Mouse (Mus musculus) heart, adult 2 months (tissue): Measurements from ENCODE around the gene Samd13. TPM values are rescaled to one million over a fixed set of nuclear protein-coding genes. Genes with fewer than 3 reads are reported as not detected.

Experiments used
- DNase-seq, 2 experiments: peaks; one replicate each; pipeline ENCODE4 v3.0.0; 2021
- H3K27ac ChIP-seq: fragments of 200-600 bp; 2 replicates; pipeline ENCODE4 v1.8.1; 2022
- H3K27me3 ChIP-seq: fragments of 200-500 bp; 2 replicates; pipeline ENCODE4 v1.6.1; 2012; ENCODE audit warnings: mild to moderate bottlenecking, low read length, inconsistent platforms, mixed read lengths; ENCODE audit not compliant: control insufficient read depth, insufficient read depth
- H3K36me3 ChIP-seq: fragments of 200-500 bp; 2 replicates; pipeline ENCODE4 v1.6.1; 2012; ENCODE audit warnings: low read length, inconsistent platforms; ENCODE audit not compliant: control insufficient read depth, insufficient read depth
- H3K4me1 ChIP-seq: fragments of 200-500 bp; 2 replicates; pipeline ENCODE4 v1.6.1; 2011; ENCODE audit warnings: low read length; ENCODE audit not compliant: control insufficient read depth, insufficient read depth
- H3K4me3 ChIP-seq: fragments of 200-600 bp; 2 replicates; pipeline ENCODE4 v1.8.1; 2022
- H3K79me2 ChIP-seq: fragments of 200-500 bp; replicated peaks from 2 replicates; pipeline ENCODE4 v1.6.1; 2012; ENCODE audit warnings: mild to moderate bottlenecking, inconsistent platforms, low read length, moderate library complexity, mixed read lengths; ENCODE audit not compliant: control insufficient read depth, insufficient read depth
- H3K9ac ChIP-seq: fragments of 200-500 bp; 2 replicates; pipeline ENCODE4 v1.6.1; 2012; ENCODE audit warnings: low read depth, mild to moderate bottlenecking, control low read depth, inconsistent platforms, low read length, mixed read lengths
- CTCF ChIP-seq: fragments of 200-600 bp; IDR thresholded peaks from 2 replicates; pipeline ENCODE4 v1.8.1; 2022; ENCODE audit warnings: antibody characterized with exemption, mild to moderate bottlenecking, moderate library complexity
- EP300 ChIP-seq: fragments of 200-500 bp; IDR thresholded peaks from 2 replicates; pipeline ENCODE4 v1.6.1; 2011; ENCODE audit warnings: low read depth, low read length, control low read depth; ENCODE audit not compliant: insufficient read depth
- POLR2A ChIP-seq: fragments of 200-500 bp; IDR thresholded peaks from 2 replicates; pipeline ENCODE4 v1.6.1; 2011; ENCODE audit warnings: mild to moderate bottlenecking, low read depth, low read length, control low read depth; ENCODE audit not compliant: insufficient read depth
- WGBS: fragments of 180-500 bp; shearing (Covaris S2); methylation state at CpG from one replicate; pipeline ENCODE4 v1.1.7; 2018; 5-methylcytosine and 5-hydroxymethylcytosine counted together
- intact Hi-C: fragments of 180-260 bp; cut with DNase I; formaldehyde crosslinking; loops from one replicate; pipeline ENCODE4 v1.15.1; 2025
- polyA plus RNA-seq: library from polyadenylated mRNA; depleted of rRNA; stranded (reverse); fragments of >200 nt; gene quantifications from 2 replicates; pipeline ENCODE4 v1.2.3, GENCODE M21; 2012
- total RNA-seq, 2 experiments: library from RNA; stranded (reverse); gene quantifications; 2 replicates each; pipeline ENCODE4 v1.2.3; 2021

Samd13 gene
- total and polyA plus RNA-seq, 3 experiments, result 1.0 to 2.1 (median 1.9) TPM

DNA sequence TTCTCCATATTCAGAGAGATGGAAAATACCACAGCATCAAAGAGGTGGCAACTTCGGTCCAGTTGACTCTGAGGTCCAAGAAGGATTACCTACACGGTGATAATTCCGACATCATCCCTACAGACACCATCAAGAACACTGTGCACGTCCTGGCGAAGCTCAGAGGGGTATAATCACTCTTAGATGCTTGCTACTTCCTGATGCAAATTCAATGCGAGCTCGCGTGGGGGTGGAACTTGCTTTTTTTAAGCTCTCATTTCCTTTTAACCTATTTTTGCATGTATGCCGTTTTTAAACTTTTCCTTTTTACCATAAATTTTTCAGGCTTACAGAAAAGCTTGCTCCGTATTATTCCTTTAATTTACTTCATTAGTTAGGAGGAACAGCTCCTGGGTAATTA, 75.1 kb downstream of the Samd13 start:
- Histone ChIP-seq H3K27me3 (no peaks in the 10 kb centered on the region), H3K9ac (no peak overlapping the region), H3K4me3 (no peak overlapping the region), H3K4me1 (no peaks in the 10 kb centered on the region; the same call in none of the 2 replicates), H3K79me2 (no peaks in the 10 kb centered on the region), H3K36me3 (no peaks in the 10 kb centered on the region), H3K27ac (no peak overlapping the region)
- no peak for TF ChIP-seq CTCF
- TF ChIP-seq POLR2A, result no peak
- TF ChIP-seq EP300, result no peak
- no peak for DNase-seq
- intact Hi-C loops, result no loop called here
- 65% methylated on average over 10 of the region's 10 CpGs for WGBS

DNA sequence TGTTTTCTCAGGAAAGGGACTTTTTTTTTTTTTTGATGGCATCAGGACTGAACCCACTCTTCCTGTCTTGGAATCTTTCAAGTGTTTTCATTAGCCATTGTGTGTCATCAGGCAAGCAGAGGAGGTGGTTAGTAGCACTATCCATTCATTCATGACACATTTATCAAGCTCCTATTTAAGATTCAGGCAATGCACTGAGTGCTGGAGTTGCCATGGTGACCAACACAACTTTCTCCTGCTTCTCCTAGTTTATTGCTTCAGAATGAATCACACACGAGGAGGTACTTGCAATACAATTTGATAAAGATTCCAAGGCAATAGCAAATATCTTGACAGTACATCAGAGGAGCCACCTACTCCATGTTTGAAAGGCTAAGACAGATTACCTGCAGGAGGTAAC, 78.0 kb downstream of the Samd13 start:
- H3K9ac ChIP-seq, result no peak overlapping the region
- WGBS, result 51% methylated on average over 1 of the region's 1 CpGs
- no peak overlapping the region for H3K27ac ChIP-seq
- H3K36me3 ChIP-seq, result no peaks in the 10 kb centered on the region
- no peak for DNase-seq
- H3K79me2 ChIP-seq, result no peaks in the 10 kb centered on the region
- intact Hi-C loops, result no loop called here
- no peak overlapping the region for H3K4me3 ChIP-seq
- no peaks in the 10 kb centered on the region; the same call in none of the 2 replicates for H3K4me1 ChIP-seq
- TF ChIP-seq CTCF (no peak), POLR2A (no peak), EP300 (no peak)
- H3K27me3 ChIP-seq, result no peaks in the 10 kb centered on the region

DNA sequence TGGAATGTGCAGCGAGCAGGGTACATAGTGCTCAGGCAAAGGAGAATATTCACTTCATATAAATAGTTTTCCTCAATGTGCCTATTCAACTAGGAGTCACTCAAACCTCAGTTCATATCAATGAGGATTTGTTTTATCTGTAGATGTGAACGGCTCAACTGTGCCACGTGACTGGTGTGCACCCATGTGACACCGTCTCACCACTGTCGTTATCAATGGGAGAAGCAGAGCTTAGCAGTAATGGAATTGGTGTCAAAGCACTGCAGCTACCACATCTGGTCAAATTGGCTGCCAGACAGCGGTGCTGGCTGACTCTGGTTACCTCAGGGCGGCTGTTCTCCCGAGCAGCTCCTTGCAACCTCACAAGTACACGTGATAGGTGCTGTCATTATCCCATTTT, 80.7 kb downstream of the Samd13 start:
- WGBS, result 67% methylated on average over 9 of the region's 9 CpGs
- intact Hi-C loops, result no loop called here
- no peaks in the 10 kb centered on the region for H3K36me3 ChIP-seq
- no peak overlapping the region for H3K27ac ChIP-seq
- no peak for DNase-seq
- no peaks in the 10 kb centered on the region for H3K79me2 ChIP-seq
- H3K27me3 ChIP-seq, result no peaks in the 10 kb centered on the region
- no peak overlapping the region for H3K9ac ChIP-seq
- no peak for TF ChIP-seq POLR2A
- no peak for TF ChIP-seq CTCF
- TF ChIP-seq EP300, result no peak
- no peak overlapping the region for H3K4me3 ChIP-seq
- no peaks in the 10 kb centered on the region for H3K4me1 ChIP-seq

DNA sequence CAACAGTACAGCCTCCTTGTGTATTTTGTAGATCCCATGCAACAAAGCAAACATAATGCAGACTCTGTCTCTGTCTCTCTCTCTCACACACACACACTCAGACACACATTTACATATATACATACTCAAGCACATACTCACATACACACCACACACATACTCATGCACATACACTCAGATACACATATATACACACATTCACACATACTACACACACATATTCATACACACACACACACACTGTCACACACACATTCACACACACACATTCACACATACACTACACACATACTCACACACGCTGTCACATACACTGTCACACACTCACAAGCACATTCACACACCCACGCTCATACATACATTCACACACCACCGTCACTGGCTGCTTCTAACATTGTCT, 82.9 kb downstream of the Samd13 start:
- TF ChIP-seq EP300, result no peak
- no peak for TF ChIP-seq CTCF
- TF ChIP-seq POLR2A, result no peak
- Histone ChIP-seq H3K9ac (no peak overlapping the region), H3K27ac (no peak overlapping the region), H3K36me3 (no peaks in the 10 kb centered on the region), H3K79me2 (no peaks in the 10 kb centered on the region), H3K27me3 (no peaks in the 10 kb centered on the region), H3K4me3 (no peak overlapping the region), H3K4me1 (no peaks in the 10 kb centered on the region)
- no peak for DNase-seq
- WGBS, result 89% methylated on average over 3 of the region's 3 CpGs
- intact Hi-C loops, result no loop called here

DNA sequence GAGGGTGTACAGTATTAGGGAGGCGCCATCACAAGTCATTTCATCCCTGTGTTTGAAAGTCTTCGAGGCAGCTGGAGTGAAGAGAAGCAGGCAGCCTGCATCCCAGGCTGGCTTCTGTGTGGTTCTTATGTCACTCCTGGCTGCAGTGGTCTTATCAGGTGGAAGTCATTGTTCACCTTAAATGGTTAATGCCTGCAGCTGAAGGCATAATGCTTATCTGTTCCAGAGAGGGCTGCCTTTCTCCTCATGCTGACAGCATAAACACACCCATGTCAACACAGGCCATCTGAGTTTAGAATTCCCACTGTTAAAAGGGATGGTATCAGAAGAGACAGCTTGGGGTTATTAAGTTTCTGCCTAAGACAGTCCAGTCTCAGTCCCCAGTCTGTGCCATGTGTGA, 84.2 kb downstream of the Samd13 start:
- TF ChIP-seq CTCF (no peak), EP300 (no peak), POLR2A (no peak)
- Histone ChIP-seq H3K36me3 (no peaks in the 10 kb centered on the region), H3K27me3 (no peaks in the 10 kb centered on the region), H3K27ac (no peak overlapping the region), H3K79me2 (no peaks in the 10 kb centered on the region), H3K9ac (no peak overlapping the region), H3K4me3 (no peak overlapping the region), H3K4me1 (no peaks in the 10 kb centered on the region)
- intact Hi-C loops, result no loop called here
- DNase-seq, result no peak
- 59% methylated on average over 2 of the region's 2 CpGs for WGBS

DNA sequence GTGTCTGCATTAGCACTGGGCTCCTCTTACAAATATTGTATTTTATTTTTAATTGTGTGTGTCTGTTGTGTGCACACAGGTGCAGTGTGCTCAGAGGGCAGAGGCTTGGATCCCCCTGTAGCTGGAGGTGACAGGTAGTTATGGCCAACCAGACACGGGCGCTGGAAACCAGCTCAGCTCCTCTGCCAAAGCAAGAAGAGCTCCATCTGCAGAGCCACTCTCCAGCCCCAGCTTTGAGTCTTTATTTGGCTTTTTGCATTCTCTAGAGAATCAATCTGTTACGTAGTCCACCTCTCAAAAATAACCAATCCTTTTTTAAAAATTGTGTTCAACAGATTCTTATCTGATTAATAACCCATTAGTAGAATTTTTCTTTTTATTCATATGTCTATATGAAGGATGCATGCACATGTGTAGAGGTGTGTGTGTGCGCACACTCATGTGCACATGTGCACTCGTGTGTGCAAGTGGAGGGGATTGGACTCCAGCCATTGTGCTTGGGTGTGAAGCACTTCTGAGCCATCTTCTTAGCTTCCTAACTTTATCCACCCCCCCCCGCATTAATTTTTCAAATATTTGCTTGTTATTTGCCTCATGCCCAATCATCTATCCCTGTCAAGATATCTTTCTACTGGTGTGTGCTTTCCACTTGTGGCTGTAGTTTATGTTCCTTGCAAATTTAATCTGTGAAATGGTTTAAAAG, 86.0 kb downstream of the Samd13 start:
- TF ChIP-seq EP300 (no peak), POLR2A (no peak), CTCF (no peak)
- no peak overlapping the region for H3K9ac ChIP-seq
- H3K4me1 ChIP-seq, result no peaks in the 10 kb centered on the region
- WGBS, result 78% methylated on average over 6 of the region's 6 CpGs
- intact Hi-C loops, result no loop called here
- no peak overlapping the region for H3K27ac ChIP-seq
- no peaks in the 10 kb centered on the region for H3K79me2 ChIP-seq
- H3K36me3 ChIP-seq, result no peaks in the 10 kb centered on the region
- H3K27me3 ChIP-seq, result no peaks in the 10 kb centered on the region
- H3K4me3 ChIP-seq, result no peak overlapping the region
- DNase-seq, result no peak
